ENCODE assay signal across 8 mouse cellular contexts in the genomic region with DNA sequence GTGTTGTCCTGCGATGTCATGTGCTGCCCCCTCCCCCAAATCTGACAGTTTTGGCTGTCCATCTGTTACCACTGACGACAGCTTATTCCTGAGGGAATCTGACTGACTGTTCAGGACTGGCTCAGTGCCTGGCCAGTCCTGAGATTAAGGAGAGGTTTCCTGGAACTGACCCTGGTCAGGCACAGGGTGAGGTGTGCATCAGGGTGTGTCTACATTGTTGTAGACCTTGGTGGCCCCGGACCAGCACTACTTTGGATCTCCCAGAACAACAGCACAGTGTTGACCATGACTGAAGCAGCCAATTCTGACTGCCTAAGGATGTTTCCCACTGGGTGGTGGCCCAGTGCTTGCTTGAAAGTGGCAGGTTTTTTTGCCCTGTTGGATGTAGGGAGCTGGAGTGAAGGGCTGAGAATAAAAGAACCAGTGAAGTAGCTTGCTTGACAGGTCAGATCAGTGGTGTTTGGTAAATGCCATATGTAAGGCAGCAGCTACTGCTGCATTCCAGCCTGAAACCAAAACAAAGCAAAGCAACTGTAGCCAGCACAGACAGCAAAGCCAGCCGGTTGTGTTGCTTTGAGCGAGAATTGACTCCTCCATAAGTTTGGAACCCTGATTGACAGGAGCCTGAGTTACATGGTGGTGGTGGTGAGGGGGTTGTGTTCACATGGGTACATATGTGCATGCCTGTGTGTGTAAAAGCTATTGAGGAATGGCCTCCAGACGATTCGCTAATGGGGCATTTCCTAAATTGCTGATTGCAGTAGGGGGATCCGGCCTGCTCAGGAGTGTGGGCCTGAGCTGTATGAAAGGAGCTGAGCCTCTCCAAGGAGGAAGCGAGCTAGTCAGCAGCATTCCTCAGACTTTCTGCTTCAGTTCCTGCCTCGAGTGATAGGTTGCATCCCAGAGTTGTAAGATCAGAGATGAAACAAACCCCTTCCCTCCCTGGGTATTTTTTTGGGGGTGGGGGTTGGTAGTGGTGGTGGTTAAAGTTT. TPM values are rescaled to one million over a fixed set of nuclear protein-coding genes. Genes with fewer than 3 reads are reported as not detected.
DNase-seq lines count a peak whose midpoint lies in the region; ATAC-seq lines count a peak whose summit lies in the region.

No protein-coding gene starts in this region.

- H3K4me1 ChIP-seq in neural tube, embryonic 11.5 days (ENCODE audit: control insufficient read depth, insufficient read depth, low read length), result peaks cover 7% of the 10 kb centered on the region
- H3K4me1 ChIP-seq in heart, embryonic 14.5 days (ENCODE audit: control insufficient read depth in 2 of 2, insufficient read depth in 2 of 2, low read length in 2 of 2), result peaks cover 27% of the 10 kb centered on the region in 2 experiments

- 54% methylated on average over 10 of the region's 10 CpGs for WGBS in neural tube, embryonic 11.5 days
- 35% methylated on average over 10 of the region's 10 CpGs for WGBS in heart, embryonic 14.5 days

- no peaks in the 10 kb centered on the region for H3K9me3 ChIP-seq in neural tube, embryonic 11.5 days (ENCODE audit: control insufficient read depth, low read length)
- no peaks in the 10 kb centered on the region for H3K9me3 ChIP-seq in heart, embryonic 14.5 days (ENCODE audit: control insufficient read depth, low read length)

- no peaks in the 10 kb centered on the region for H3K27me3 ChIP-seq in neural tube, embryonic 11.5 days (ENCODE audit: control insufficient read depth, insufficient read depth, low read length)
- no peaks in the 10 kb centered on the region for H3K27me3 ChIP-seq in heart, embryonic 14.5 days (ENCODE audit: control insufficient read depth, insufficient read depth, low read length)

- H3K9ac ChIP-seq in neural tube, embryonic 11.5 days (ENCODE audit: low read length), result no peak overlapping the region
- H3K9ac ChIP-seq in heart, embryonic 14.5 days (ENCODE audit: low read length), result peak overlapping the region; percentile 38; the same call in 1 of the 2 replicates

- H3K36me3 ChIP-seq in neural tube, embryonic 11.5 days (ENCODE audit: control insufficient read depth, insufficient read depth, low read length), result no peaks in the 10 kb centered on the region
- no peaks in the 10 kb centered on the region for H3K36me3 ChIP-seq in heart, embryonic 14.5 days (ENCODE audit: control insufficient read depth, insufficient read depth, low read length)

- H3K4me3 ChIP-seq in neural tube, embryonic 11.5 days (ENCODE audit: low read depth, low read length), result no peak overlapping the region
- no peak overlapping the region for H3K4me3 ChIP-seq in heart, embryonic 14.5 days (ENCODE audit: control insufficient read depth in 1 of 2, insufficient read depth in 1 of 2, low read depth in 1 of 2, low read length in 2 of 2)

- DNase-seq in neural tube, embryonic 11.5 days (ENCODE audit: low spot score), result peak; percentile 19
- DNase-seq in neural tube, embryonic 10.5 days (ENCODE audit: extremely low spot score, low spot score), result no peak
- DNase-seq in kidney, postnatal 25 days, result peak; percentile 29 to 63
- DNase-seq in retina, embryonic 14.5 days (ENCODE audit: low spot score), result peak; percentile 57
- no peak for DNase-seq in thymus, postnatal 0 days (ENCODE audit: low spot score)
- no peak for DNase-seq in embryo, embryonic 9.5 days (ENCODE audit: extremely low spot score)

- no peak for ATAC-seq in neural tube, embryonic 11.5 days (ENCODE audit: insufficient read depth, low FRiP score, low TSS enrichment)
- ATAC-seq in heart, embryonic 14.5 days (ENCODE audit: insufficient number of reproducible peaks, insufficient read depth, low FRiP score, low read depth), result peak; percentile 51
- no peak for ATAC-seq in erythroid progenitor cell, adult 5-6 weeks (replicated peaks; ENCODE audit: low FRiP score, poor library complexity, severe bottlenecking)

- no peak overlapping the region for H3K4me2 ChIP-seq in neural tube, embryonic 11.5 days (ENCODE audit: low read depth)
- H3K4me2 ChIP-seq in heart, embryonic 14.5 days (ENCODE audit: low read length), result peak overlapping the region; percentile 18; the same call in 1 of the 2 replicates

- no peak overlapping the region for H3K27ac ChIP-seq in neural tube, embryonic 11.5 days (ENCODE audit: low read depth, low read length)
- H3K27ac ChIP-seq in heart, embryonic 14.5 days (replicated peaks in 1 of 2; ENCODE audit: control insufficient read depth in 1 of 2, insufficient read depth in 1 of 2, low read depth in 2 of 2, low read length in 2 of 2), result peak overlapping the region; percentile 34 to 61

RNA-seq across cellular contexts. Expression of a gene that starts 8.9 kb away (rescaled TPM):
- polyA plus RNA-seq in neural tube, embryonic 11.5 days (2014; fragmentation: Nextera tagmentation; extraction: Ambion mirVana), result 7.7 and 10.5 TPM in 2 replicates
- 13.9 and 14.2 TPM in 2 replicates for polyA plus RNA-seq in heart, embryonic 14.5 days (2014; fragmentation: Nextera tagmentation; extraction: Ambion mirVana)
- polyA plus RNA-seq in thymus, postnatal 0 days (2015; fragmentation: Nextera tagmentation; extraction: Ambion mirVana), result 4.4 and 5.2 TPM in 2 replicates
- 4.0 TPM in 1 of 2 replicates, not detected in the other for total RNA-seq in erythroid progenitor cell, adult 5-6 weeks (2015; ENCODE audit: low replicate concordance)
- total RNA-seq in erythroid progenitor cell, adult 5-6 weeks (2017; ENCODE audit: low replicate concordance), result 0.13 and 0.30 TPM in 2 replicates

Comparison
In these comparisons a context has a peak if more than half of its experiments do, and no peak if none do; other contexts are left out.
1. DNase-seq: peak in neural tube, embryonic 11.5 days (single experiment), kidney, postnatal 25 days (2 of 2) and retina, embryonic 14.5 days (single experiment); none in neural tube, embryonic 10.5 days (single experiment), thymus, postnatal 0 days (single experiment) and embryo, embryonic 9.5 days (single experiment).